Mouse (Mus musculus) hindbrain, embryonic 10.5 days (tissue): Measurements from ENCODE around the gene Shpk. TPM values are rescaled to one million over a fixed set of nuclear protein-coding genes. Genes with fewer than 3 reads are reported as not detected.

ENCODE experiments used
- DNase-seq: peaks from one replicate; pipeline ENCODE4 v3.0.0-alpha.2; 2017; ENCODE audit warnings: low spot score
- H3K27ac ChIP-seq: fragments of 300-500 bp; sonication (generic); 2 replicates; pipeline ENCODE4 v1.5.1; 2016; ENCODE audit warnings: mild to moderate bottlenecking, moderate library complexity
- H3K27me3 ChIP-seq: fragments of 300-500 bp; sonication (generic); 2 replicates; pipeline ENCODE4 v1.6.1; 2016; ENCODE audit warnings: mild to moderate bottlenecking; ENCODE audit not compliant: poor library complexity, insufficient read depth, severe bottlenecking
- H3K36me3 ChIP-seq: fragments of 300-500 bp; sonication (generic); 2 replicates; pipeline ENCODE4 v1.6.1; 2016; ENCODE audit warnings: mild to moderate bottlenecking, moderate library complexity
- H3K4me1 ChIP-seq: fragments of 300-500 bp; sonication (generic); replicated peaks from 2 replicates; pipeline ENCODE4 v1.6.1; 2016; ENCODE audit warnings: mild to moderate bottlenecking
- H3K4me3 ChIP-seq: fragments of 300-500 bp; sonication (generic); 2 replicates; pipeline ENCODE4 v1.5.1; 2016; ENCODE audit warnings: mild to moderate bottlenecking, moderate library complexity
- H3K9me3 ChIP-seq: fragments of 300-500 bp; sonication (generic); 2 replicates; pipeline ENCODE4 v1.6.1; 2016; ENCODE audit warnings: mild to moderate bottlenecking, moderate library complexity
- WGBS: fragments of 180-500 bp; shearing (Covaris S2); methylation state at CpG from one replicate; pipeline ENCODE4 v1.1.7; 2016; 5-methylcytosine and 5-hydroxymethylcytosine counted together
- polyA plus RNA-seq: library from polyadenylated mRNA; unstranded; fragments of >200 nt; fragmentation: Nextera tagmentation; extraction: Ambion mirVana; gene quantifications from 2 replicates; pipeline ENCODE4 v1.2.1, GENCODE M21; 2016

The Shpk gene
- polyA plus RNA-seq, 1 experiment from 2014 or later = 1.1 TPM

- H3K4me3 ChIP-seq = no peak overlapping the region
- WGBS = 87% methylated on average over 8 of the region's 8 CpGs
- DNase-seq = no peak
- no peaks in the 10 kb centered on the region for H3K9me3 ChIP-seq
- H3K36me3 ChIP-seq = no peaks in the 10 kb centered on the region
- H3K27ac ChIP-seq = no peak overlapping the region
- peaks cover 15% of the 10 kb centered on the region for H3K27me3 ChIP-seq
- peaks cover 8% of the 10 kb centered on the region for H3K4me1 ChIP-seq
Observed at GRCm38 (mm10) chr11:73203895-73204294, 4.6 kb downstream of the Shpk start.

GRCm38 (mm10) chr11:73205194-73205593 is 5.9 kb downstream of the Shpk start:
- no peak for DNase-seq
- no peaks in the 10 kb centered on the region for H3K4me1 ChIP-seq
- 80% methylated on average over 7 of the region's 7 CpGs for WGBS
- H3K4me3 ChIP-seq = no peak overlapping the region
- no peaks in the 10 kb centered on the region for H3K36me3 ChIP-seq
- H3K27ac ChIP-seq = no peak overlapping the region
- H3K9me3 ChIP-seq = no peaks in the 10 kb centered on the region
- H3K27me3 ChIP-seq = peaks cover 9% of the 10 kb centered on the region

- no peak overlapping the region for H3K27ac ChIP-seq
- 87% methylated on average over 2 of the region's 2 CpGs for WGBS
- H3K27me3 ChIP-seq = 0 out of 2 replicates have a peak, but pooled peaks cover 2% of the 10 kb centered on the region
- DNase-seq = no peak
- no peak overlapping the region for H3K4me3 ChIP-seq
- no peaks in the 10 kb centered on the region for H3K4me1 ChIP-seq
- no peaks in the 10 kb centered on the region for H3K36me3 ChIP-seq
- no peaks in the 10 kb centered on the region for H3K9me3 ChIP-seq
Observed at GRCm38 (mm10) chr11:73207621-73208020, 8.4 kb downstream of the Shpk start.

- Histone ChIP-seq H3K4me1 (no peaks in the 10 kb centered on the region), H3K9me3 (no peaks in the 10 kb centered on the region)
- no peak for DNase-seq
Observed at GRCm38 (mm10) chr11:73213956-73214355, 14.7 kb downstream of the Shpk start.

GRCm38 (mm10) chr11:73219671-73220070 is 20.4 kb downstream of the Shpk start:
- no peaks in the 10 kb centered on the region for H3K4me1 ChIP-seq
- no peaks in the 10 kb centered on the region for H3K9me3 ChIP-seq
- H3K27me3 ChIP-seq = no peaks in the 10 kb centered on the region
- DNase-seq = no peak
- 56% methylated on average over 2 of the region's 2 CpGs for WGBS
- no peak overlapping the region for H3K4me3 ChIP-seq
- H3K27ac ChIP-seq = no peak overlapping the region
- H3K36me3 ChIP-seq = no peaks in the 10 kb centered on the region

More at GRCm38 (mm10) chr11:73213956-73214355, 14.7 kb downstream of the Shpk start:
- Histone ChIP-seq H3K27me3 (no peaks in the 10 kb centered on the region), H3K36me3 (no peaks in the 10 kb centered on the region), H3K4me3 (no peak overlapping the region), H3K27ac (no peak overlapping the region)
- 82% methylated on average over 3 of the region's 3 CpGs for WGBS

- Histone ChIP-seq H3K4me1 (no peaks in the 10 kb centered on the region), H3K36me3 (no peaks in the 10 kb centered on the region), H3K27me3 (no peaks in the 10 kb centered on the region), H3K27ac (no peak overlapping the region), H3K4me3 (no peak overlapping the region), H3K9me3 (no peaks in the 10 kb centered on the region)
- 90% methylated on average over 1 of the region's 1 CpGs for WGBS
- DNase-seq = no peak
Observed at GRCm38 (mm10) chr11:73220651-73221050, 21.4 kb downstream of the Shpk start.

GRCm38 (mm10) chr11:73222846-73223245 is 23.6 kb downstream of the Shpk start:
- Histone ChIP-seq H3K27me3 (no peaks in the 10 kb centered on the region), H3K36me3 (no peaks in the 10 kb centered on the region), H3K4me3 (no peak overlapping the region), H3K4me1 (no peaks in the 10 kb centered on the region), H3K9me3 (no peaks in the 10 kb centered on the region), H3K27ac (no peak overlapping the region)
- WGBS = 49% methylated on average over 5 of the region's 5 CpGs
- no peak for DNase-seq

GRCm38 (mm10) chr11:73223966-73224365 is 24.7 kb downstream of the Shpk start:
- 75% methylated on average over 2 of the region's 2 CpGs for WGBS
- no peak overlapping the region for H3K4me3 ChIP-seq
- DNase-seq = no peak
- no peak overlapping the region for H3K27ac ChIP-seq
- H3K9me3 ChIP-seq = peaks cover 3% of the 10 kb centered on the region; the same call in 1 of the 2 replicates
- H3K27me3 ChIP-seq = no peaks in the 10 kb centered on the region
- no peaks in the 10 kb centered on the region for H3K4me1 ChIP-seq
- no peaks in the 10 kb centered on the region for H3K36me3 ChIP-seq

GRCm38 (mm10) chr11:73225856-73226255 is 26.6 kb downstream of the Shpk start:
- Histone ChIP-seq H3K4me3 (no peak overlapping the region), H3K27me3 (no peaks in the 10 kb centered on the region), H3K36me3 (no peaks in the 10 kb centered on the region), H3K27ac (no peak overlapping the region), H3K4me1 (no peaks in the 10 kb centered on the region), H3K9me3 (peaks cover 6% of the 10 kb centered on the region; the same call in 1 of the 2 replicates)
- 89% methylated on average over 6 of the region's 6 CpGs for WGBS
- no peak for DNase-seq

GRCm38 (mm10) chr11:73228881-73229280 is 29.6 kb downstream of the Shpk start:
- Histone ChIP-seq H3K27me3 (no peaks in the 10 kb centered on the region), H3K27ac (no peak overlapping the region), H3K4me1 (no peaks in the 10 kb centered on the region), H3K36me3 (no peaks in the 10 kb centered on the region), H3K4me3 (no peak overlapping the region), H3K9me3 (peaks cover 6% of the 10 kb centered on the region; the same call in 1 of the 2 replicates)
- DNase-seq = no peak
- 84% methylated on average over 5 of the region's 5 CpGs for whole genome bisulfite sequencing

GRCm38 (mm10) chr11:73230081-73230480 is 30.8 kb downstream of the Shpk start:
- no peak overlapping the region for H3K27ac ChIP-seq
- 90% methylated on average over 5 of the region's 5 CpGs for WGBS
- H3K4me1 ChIP-seq = no peaks in the 10 kb centered on the region
- H3K9me3 ChIP-seq = peaks cover 6% of the 10 kb centered on the region; the same call in 1 of the 2 replicates
- DNase-seq = no peak
- H3K36me3 ChIP-seq = no peaks in the 10 kb centered on the region
- H3K4me3 ChIP-seq = no peak overlapping the region
- H3K27me3 ChIP-seq = no peaks in the 10 kb centered on the region

- Histone ChIP-seq H3K4me1 (0 out of 2 replicates have a peak, but pooled peaks cover 3% of the 10 kb centered on the region), H3K9me3 (peaks cover 6% of the 10 kb centered on the region; the same call in 1 of the 2 replicates), H3K27ac (no peak overlapping the region), H3K36me3 (no peaks in the 10 kb centered on the region), H3K27me3 (no peaks in the 10 kb centered on the region), H3K4me3 (no peak overlapping the region)
- DNase-seq = no peak
- 71% methylated on average over 2 of the region's 2 CpGs for WGBS
Observed at GRCm38 (mm10) chr11:73232513-73232912, 33.3 kb downstream of the Shpk start.

- WGBS = 88% methylated on average over 5 of the region's 5 CpGs
- DNase-seq = no peak
Observed at GRCm38 (mm10) chr11:73233992-73234391, 34.7 kb downstream of the Shpk start, which contains the start of gene Trpv1. Trpv1 (plus strand) TSS chr11:73234292.

More at GRCm38 (mm10) chr11:73233992-73234391, 34.7 kb downstream of the Shpk start, which contains the start of gene Trpv1:
- Histone ChIP-seq H3K4me1 (0 out of 2 replicates have a peak, but pooled peaks cover 3% of the 10 kb centered on the region), H3K27me3 (no peaks in the 10 kb centered on the region), H3K27ac (no peak within 1 kb of the TSS), H3K36me3 (no peaks in the 10 kb centered on the region), H3K9me3 (peaks cover 3% of the 10 kb centered on the region; the same call in 1 of the 2 replicates), H3K4me3 (no peak within 1 kb of the TSS)
